Mouse (Mus musculus) megakaryocyte progenitor cell, adult 5-6 weeks (primary cell): Measurements from ENCODE around the gene Nr2f6. TPM values are rescaled to one million over a fixed set of nuclear protein-coding genes. Genes with fewer than 3 reads are reported as not detected.

Experiments used
- ATAC-seq: replicated peaks from 2 replicates; pipeline ENCODE4 v1.8.0; 2016; ENCODE audit warnings: mild to moderate bottlenecking, moderate TSS enrichment, inconsistent platforms; ENCODE audit not compliant: poor library complexity
- total RNA-seq, 2 experiments: library from RNA; stranded (forward) in 1 of 2; stranded (reverse) in 1 of 2; fragments of 157-497, 149-512 nt in 1 of 2; fragments of 200-1000 nt in 1 of 2; gene quantifications; 2 replicates each; pipeline versions ENCODE4 v1.2.3 to v1.2.4; 2015 to 2017

Gene Nr2f6
- total RNA-seq, 2 experiments from 2014 or later: 3.6 to 5.6 TPM

DNA sequence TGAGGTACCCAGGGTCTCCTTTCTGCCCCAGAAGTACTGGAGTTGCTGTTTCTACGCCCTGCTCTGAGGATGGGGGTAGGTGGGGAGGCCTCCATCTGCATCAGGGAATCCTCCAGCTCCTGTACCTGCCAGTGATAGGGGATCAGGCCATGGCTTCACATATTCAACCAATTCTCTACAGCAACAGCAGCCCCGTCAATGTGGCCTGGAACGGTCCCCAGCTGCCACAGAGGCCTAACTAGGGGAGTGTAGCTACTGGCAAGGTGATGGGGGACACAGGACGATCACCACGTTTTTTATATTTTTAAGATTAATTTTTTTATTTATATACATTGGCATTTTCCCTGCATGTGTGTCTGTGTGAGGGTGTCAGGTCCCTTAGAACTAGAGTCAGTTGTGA lies 10.6 kb upstream of the Nr2f6 start:
- ATAC-seq: no peak

- ATAC-seq: no peak
Observed at GRCm38 (mm10) chr8:71391696-71392095, 9.9 kb upstream of the Nr2f6 start.

- ATAC-seq: peak; percentile 29; the same call in 1 of the 2 replicates
Observed at GRCm38 (mm10) chr8:71388267-71388666, 6.5 kb upstream of the Nr2f6 start.

GRCm38 (mm10) chr8:71385212-71385835 lies 3.6 kb upstream of the Nr2f6 start:
- no peak for ATAC-seq

DNA sequence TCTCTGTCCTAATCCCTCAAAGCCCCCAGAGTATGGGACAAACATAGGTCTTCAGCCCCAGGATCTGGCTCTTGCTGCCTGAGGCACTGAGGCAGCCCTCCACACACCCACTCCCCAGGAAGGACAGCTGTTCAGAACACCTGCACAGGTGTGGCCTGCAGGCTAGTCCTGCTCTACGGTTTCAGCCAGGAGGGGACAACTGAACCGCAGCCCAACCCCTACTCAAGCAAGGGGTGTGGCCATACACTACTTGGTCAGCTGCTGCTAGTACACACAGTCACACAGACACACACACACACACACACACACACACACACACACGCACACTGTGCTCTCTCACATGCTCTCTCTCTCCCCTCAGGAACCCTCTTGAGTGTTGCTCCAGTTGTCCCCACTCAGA lies 2.1 kb upstream of the Nr2f6 start:
- no peak for ATAC-seq

- ATAC-seq: no peak
Observed at GRCm38 (mm10) chr8:71383396-71383795, 1.6 kb upstream of the Nr2f6 start.

- ATAC-seq: peak; percentile 79
Observed at GRCm38 (mm10) chr8:71381971-71382961, 506 bp upstream of the Nr2f6 start.

DNA sequence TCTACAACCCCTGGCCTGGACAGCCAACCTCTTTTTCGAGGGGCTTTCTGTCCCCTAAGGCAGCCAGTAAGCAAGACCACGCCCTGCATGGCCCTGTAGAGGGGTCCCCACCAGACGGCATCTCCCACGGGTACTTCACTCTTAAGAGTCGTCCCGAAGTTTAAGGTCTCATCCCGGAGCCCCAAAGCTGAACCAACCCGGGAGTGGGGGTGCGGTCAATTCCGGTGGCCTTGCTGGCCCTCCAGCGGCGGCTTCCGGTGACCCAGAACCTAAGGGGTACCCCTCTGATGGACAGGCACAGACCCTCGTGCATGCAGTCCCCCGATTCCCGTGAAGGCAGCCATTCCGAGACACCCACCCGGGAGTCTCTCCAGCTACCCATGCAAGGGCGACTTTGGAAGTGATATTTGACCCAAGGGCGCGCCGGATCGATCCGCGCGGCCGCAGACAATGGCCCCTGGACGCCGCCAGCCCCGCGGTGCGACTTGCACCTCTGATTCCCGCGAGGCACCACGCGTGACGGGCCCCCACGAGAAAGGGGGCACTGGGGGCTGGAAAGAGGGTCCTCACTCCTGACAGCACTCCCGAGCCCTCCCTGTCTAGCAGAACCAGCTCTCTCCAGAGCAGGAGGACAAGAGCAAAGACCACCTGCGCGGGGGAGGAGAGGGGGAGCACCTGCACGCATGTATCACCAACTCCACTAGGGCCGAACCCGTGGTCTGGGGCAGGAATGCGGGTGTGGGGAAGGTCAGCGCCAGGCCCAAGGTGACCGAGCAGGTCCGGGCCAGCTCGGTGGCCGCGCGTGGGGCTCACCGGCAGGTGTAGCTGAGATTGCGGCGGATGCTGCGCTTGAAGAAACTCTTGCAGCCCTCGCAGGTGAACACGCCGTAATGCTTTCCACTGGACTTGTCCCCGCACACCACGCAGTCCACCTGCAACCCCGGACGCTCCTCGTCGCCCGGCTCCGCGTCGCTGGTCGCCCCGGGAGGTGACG lies 1.3 kb downstream of the Nr2f6 start:
- ATAC-seq: no peak

GRCm38 (mm10) chr8:71379512-71380075 lies 2.2 kb downstream of the Nr2f6 start:
- no peak for ATAC-seq

DNA sequence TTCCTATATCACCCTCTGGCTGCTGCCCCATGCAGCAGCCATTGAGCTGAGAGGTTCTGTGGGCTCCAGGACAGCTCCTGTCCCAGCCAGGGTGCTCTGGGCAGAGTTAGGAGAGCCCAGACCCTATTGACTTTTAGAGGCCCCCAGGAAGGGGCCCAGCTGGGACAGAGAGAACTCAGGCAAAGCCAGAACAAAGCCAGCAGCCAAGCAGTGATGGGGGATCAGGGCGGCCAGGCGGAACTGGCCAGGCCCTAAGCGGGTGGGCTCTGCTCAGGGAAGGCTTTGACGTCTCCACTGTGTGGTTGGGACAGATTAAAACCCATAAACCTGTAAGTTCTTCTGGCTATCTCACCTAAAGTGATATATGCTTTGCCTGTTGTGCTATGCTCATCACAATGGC lies 2.8 kb downstream of the Nr2f6 start:
- ATAC-seq: no peak

DNA sequence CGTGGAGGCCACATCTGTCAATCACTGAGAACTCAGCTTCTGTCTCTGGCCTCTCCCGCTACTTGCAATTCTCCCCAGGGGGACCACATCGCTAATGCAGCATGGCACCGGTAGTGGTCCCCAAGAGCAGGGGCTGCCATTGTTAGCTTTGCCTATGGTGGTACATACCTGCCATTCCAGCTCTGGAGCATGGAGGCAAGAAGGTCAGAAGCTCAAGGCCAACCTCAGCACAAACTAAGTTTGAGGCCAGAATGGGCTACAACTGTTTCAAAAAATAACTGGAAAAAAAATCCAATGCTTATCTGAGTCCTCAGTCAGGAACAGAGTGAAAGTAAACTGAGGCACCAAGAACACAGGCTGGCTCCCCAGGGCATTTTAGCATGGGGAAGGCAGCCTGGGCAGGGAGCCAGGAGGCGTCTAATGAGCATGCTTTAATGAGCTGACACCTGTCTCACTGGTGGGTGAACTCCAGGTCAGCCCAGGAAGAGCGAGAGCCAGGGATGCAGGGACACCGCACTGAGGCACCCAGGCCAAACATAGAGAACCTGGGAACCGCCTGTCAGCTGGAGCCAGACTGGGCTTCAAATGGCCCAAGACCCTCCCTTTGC lies 5.2 kb downstream of the Nr2f6 start:
- no peak for ATAC-seq

DNA sequence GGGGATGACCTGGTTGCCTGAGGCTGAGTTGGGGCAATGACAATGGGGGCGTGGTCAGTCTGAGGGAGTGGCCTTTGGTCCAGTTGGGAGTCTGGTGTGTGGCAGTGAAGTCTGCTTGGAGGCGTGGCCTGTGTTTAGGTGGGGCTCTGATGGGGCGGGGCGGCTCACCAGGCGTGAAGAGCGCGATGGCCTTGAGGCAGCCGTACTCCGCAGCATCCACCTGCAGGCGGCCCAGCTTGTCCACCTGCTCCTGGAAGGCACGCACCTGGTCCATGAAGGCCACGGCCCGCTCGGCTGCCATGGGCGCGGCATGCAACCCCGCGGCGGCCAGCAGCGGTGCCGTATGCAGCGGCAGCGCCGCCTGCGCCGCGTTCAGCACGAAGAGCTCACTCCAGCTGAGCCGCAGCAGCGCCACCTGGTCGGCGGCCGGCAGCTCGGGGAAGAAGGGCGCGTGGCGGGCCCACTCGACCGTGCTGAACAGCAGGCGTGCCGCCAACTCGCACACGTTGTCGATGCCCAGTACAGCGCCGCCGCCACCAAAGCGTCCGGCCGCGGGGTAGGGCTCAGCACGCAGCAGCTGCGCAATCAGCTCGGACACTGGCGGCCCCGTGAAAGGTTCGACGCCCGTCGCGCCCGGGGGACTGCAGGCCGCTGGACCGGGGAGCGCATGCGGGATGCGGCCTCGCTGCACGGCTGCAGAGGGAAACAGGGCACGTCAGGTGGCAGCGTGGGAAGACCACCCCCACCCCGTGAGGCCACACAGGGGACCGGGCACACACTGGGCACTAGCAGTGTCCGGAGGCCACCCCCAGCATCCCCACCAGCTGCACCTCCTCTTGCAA lies 6.0 kb downstream of the Nr2f6 start:
- peak; percentile 52 for ATAC-seq

GRCm38 (mm10) chr8:71374616-71375206 lies 7.0 kb downstream of the Nr2f6 start:
- ATAC-seq: no peak

DNA sequence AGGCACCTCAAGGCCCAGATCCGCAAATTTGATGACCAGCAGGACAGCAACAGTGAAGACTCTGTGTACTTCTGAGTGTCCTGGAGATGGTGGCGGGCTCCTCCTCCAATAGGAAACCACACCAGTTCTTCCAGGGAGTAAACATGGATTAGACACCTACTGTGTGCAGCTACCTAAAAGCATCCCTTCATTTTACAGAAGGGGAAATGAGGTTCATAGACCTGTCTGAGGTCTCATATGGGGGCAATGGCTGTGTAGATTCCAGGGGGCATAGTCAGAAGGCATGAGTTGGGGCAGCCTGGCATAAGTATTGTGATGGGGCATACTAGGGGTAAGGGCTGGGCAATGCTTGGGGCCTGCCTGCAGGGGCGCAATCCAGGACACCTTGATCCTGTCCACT lies 8.8 kb downstream of the Nr2f6 start:
- no peak for ATAC-seq

DNA sequence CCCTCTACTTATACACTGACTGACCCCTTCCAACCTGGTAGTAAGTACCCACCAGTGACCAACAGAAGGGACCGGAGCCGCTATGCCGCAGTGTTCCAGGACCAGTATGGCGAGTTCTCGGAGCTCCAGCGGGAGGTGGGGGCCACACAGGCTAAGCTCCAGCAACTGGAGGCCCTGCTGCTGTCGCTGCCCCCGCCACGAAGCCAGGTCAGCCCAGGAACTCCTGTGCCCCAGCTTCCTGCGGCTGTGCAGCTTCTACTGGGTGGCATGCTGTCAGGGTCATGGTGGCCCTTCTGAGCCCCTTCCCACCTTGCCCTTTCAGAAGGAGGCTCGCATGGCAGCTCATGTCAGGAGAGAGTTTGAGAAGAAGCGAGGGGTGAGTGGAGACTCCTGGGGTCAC lies 9.3 kb downstream of the Nr2f6 start:
- no peak for ATAC-seq

- ATAC-seq: peak; percentile 67
Observed at GRCm38 (mm10) chr8:71371236-71371848, 10.4 kb downstream of the Nr2f6 start, which contains the start of gene Ocel1. Ocel1 (plus strand) TSS chr8:71371298.

DNA sequence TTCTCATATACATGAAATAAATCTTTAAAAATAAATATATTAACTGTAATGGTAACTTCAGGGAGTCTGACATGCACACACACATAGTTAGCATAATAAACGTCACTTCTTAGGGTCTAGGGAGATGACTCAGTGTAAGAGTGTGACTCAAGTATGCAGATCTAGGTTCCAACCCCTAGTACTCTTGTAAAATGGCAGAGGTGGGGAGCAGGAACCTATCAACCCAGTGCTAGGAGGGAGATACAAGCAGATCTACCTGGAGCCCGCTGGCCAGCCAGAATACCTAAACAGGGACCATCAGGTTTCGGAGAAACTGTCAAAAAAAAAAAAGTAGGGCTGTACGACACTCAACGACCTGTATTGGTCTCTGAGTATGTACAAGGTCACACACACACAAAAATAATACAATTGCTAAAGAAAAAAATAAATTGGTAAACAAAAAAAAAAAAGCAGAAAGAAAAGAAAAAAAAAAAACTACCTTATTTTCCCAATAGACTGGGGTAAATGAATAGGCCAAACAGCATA lies 11.0 kb downstream of the Nr2f6 start:
- ATAC-seq: no peak
